Mouse (Mus musculus): ENCODE data around the gene Fam107a. TPM values are rescaled to one million over a fixed set of nuclear protein-coding genes. Genes with fewer than 3 reads are reported as not detected.

Gene Fam107a
- total RNA-seq, 1 experiment from 2014 or later: not detected

DNA sequence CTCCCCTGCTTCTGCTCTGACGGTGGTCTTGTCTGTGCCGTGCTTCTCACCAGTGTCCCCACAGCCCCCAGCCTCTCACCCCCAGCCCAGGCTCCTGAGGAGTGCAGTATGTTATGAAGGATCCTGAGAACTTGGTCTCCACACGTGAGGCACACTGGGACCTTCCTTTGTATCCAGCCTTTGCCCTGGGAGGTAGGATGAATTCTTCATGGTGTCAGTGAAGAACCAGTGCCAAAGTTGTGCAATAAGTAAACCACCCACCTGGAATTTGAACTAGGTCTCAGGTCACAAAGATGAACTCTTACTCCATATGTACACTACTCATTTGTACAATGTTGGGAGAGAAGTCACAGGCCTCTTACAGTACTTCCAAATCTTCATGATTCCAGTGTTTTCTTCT is 58.7 kb downstream of the Fam107a start, which contains the start of gene Acox2:
Gene Acox2 (minus strand): TSS at position 188 of the 400 bp plus-strand sequence.
- no peak for ATAC-seq (replicated peaks; ENCODE audit: insufficient number of reproducible peaks, low FRiP score, low TSS enrichment, poor library complexity, severe bottlenecking)

DNA sequence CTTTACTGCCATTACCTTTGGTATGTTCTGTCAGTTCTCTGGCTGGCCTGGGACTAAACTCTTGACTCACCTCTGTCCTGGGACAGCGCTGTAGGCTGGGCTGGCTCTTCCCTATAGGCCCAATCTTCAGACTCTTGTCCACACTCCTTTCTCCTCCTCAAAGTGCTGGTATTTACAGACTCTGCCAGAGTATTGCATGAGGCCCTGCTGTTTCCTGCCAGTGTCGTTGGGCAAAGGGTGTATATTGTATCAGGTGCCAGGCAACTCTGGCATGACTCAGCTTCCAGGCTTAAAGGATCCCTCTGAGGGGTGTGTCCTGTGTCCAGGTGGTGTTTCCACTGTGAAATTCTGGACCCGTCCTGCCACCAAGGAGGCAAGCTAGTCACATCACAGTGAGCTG is 59.1 kb downstream of the Fam107a start:
- no peak for ATAC-seq (replicated peaks; ENCODE audit: insufficient number of reproducible peaks, low FRiP score, low TSS enrichment, poor library complexity, severe bottlenecking)

DNA sequence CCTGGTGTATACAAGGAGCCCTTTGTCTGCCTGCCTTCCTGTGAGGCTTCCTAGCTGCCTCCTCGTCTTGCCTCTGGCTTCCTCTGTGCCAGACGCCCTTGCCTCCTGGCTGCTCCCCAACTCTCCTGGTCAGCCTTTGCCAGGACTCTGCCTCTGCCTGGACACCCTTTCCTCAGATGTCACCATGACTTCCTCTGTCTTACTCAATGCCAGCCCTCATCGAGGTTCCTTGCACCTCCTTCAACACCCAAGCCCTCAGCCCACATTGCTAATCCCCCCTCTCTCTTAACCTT is 59.5 kb downstream of the Fam107a start:
- no peak for ATAC-seq (replicated peaks; ENCODE audit: insufficient number of reproducible peaks, low FRiP score, low TSS enrichment, poor library complexity, severe bottlenecking)

DNA sequence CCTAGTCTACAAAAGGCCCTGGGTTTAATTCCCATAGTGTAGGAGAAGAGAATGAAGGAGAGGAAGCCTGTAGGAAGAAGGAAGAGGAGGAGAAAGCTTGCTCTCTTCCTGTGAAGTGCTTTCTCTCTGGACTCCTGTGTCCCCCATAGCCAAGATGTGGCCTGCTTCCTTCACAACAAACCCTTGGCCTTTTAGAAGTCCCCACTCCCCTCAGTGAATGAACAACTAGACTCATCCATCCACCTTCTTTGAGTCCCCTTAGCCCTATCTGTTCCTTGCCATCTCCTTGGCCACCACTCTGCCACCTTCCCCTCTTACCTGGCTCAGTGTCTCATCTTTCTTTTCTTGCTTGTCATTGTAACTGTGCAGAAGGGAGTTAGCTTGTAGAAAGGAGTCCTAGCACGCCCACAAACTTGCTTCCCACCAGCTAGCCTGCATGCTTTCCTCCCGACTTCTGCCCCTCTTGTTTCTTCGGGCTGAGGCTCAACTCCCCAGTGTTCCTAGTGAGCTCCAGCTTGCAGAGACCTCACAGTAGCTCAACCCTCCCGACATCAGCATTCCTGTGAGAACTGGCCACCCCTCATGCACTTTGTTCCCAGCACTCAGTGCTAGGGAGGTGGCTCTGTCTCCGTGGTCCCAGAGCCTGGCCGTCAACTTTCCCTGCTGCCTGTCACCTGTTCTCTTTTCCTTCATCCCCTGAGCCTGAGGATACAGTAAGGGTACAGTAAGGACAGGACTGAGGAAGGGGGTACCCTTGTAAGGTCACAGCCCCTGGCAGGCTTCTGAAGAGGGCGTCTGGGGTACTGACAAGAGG is 60.1 kb downstream of the Fam107a start:
- no peak for ATAC-seq (replicated peaks; ENCODE audit: insufficient number of reproducible peaks, low FRiP score, low TSS enrichment, poor library complexity, severe bottlenecking)

DNA sequence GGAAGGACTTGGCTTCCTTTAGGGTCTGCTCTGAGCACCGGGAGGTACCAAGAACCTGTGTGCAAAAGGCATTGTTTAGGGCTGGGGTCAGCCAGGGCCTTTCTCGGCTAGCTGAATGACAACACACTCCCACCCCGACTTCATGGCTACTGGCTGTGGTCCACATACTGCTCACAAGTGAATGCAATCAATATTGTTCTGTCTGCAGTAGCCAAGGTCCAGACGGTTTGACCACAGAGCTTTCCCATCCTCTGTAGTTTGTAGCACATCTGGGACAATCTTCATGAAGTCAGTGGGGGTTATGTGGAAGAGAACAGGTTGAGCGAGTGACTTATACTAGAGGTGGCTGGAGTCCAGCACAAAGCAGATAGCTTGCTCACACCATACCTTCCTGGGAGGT is 60.9 kb downstream of the Fam107a start:
- ATAC-seq (replicated peaks; ENCODE audit: insufficient number of reproducible peaks, low FRiP score, low TSS enrichment, poor library complexity, severe bottlenecking): no peak

DNA sequence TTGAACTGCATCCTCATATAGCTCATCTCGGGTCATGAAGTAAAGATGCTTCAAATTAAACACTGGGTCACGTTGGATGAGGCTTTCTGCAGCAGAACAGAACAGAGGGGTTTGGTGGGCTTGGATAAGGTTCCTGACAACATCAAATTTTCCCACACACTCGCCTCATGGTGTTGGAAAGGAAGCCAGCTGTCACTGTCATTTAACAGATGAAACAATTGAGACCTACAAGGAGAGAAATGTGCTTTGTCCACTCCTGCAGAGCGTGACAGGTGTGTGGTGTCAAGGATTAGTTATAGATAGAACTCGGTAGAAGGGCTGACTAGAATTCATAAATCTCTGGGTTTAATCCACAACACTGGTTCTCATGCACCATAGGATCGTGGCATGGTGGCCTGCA is 61.8 kb downstream of the Fam107a start:
- ATAC-seq (replicated peaks; ENCODE audit: insufficient number of reproducible peaks, low FRiP score, low TSS enrichment, poor library complexity, severe bottlenecking): no peak

DNA sequence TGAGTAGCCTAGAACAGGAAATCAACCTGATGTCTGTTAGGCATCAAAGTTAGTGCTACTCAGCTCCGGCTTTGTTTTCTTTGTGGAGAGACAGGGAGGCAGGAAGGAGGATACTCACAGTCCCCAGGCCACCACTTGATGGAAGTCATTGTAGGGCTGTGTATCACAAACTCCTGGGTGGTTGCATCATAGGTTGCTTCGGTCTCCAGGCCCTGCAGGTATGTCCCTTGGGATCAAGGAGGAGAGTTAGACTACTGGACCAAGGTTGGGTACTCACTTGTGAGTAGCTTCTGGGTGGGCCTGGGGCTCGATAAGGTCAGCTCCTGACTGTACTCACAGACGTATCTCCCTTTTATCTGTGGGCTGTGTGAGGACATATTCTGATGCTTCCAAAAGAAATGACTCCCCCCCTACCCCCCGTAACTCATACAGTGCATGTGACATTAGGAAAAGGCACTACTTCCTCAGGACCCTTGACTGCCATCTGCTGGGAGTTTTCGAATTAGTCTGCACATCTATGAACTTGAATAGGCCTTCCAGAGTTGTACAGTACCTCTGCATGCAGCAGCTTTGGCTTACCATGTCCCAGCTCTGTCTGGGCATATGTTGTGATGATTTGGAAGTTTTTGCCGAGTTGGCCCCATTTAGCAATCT is 62.6 kb downstream of the Fam107a start:
- no peak for ATAC-seq (replicated peaks; ENCODE audit: insufficient number of reproducible peaks, low FRiP score, low TSS enrichment, poor library complexity, severe bottlenecking)

DNA sequence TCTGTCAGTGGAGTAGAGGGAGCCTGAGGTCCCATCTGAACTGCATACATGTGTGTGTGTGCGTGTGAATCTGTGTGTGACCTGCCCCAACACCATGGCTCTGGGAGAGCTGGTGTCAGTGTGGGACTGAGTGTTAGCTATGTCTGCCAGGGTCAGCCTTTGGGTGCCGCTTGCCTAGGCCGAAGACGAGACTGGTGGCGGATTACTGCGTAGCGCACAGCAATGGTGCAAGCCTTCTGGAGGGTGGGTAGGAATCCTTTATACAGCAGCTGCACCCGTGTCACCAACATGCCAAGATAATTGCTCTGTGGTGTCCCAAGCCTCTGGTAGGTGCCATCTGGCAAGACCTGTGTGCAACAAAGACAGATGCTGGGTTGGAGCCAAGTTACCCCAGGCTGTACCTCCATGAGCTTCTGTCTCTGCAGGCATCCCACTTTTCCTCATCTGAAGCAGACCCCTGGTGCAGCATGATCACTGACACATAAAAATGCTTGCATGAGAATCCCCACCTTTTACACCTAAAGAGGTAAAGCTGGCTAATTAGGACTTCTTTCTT is 66.4 kb downstream of the Fam107a start:
- no peak for ATAC-seq (replicated peaks; ENCODE audit: insufficient number of reproducible peaks, low FRiP score, low TSS enrichment, poor library complexity, severe bottlenecking)

DNA sequence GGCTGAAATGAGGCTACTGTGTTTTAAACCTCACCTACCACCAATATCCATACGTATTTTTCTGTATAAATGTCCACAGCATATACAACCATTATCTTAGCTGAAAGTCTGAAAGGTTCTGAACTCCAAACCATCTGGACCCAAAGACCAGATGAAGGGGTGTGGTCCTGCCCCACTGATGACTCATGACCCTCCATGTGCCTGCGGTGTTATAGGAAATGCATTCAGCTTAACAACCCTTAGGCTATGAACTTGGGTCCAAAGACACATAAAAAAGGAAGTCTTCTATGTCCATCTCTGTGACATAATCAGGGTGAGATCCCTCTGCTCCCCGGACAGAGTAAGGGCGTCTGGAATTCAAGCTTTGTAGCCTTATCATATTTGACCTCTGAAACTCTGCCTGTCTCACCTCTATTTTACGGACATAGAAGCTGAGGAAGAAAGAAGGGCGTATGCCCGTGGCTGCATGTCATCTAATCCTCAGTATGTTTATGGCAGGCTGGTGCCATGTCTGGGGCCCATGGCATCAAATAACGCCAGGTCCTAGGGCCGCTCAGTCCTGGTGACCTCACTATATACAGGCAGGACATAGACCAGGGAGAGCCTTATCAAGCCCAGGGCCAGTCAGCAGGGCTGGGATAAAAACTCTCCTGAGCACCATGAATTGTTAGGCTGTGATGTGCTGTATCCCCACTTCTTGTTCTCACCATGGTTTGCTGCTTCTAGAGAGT is 67.5 kb downstream of the Fam107a start:
- ATAC-seq (replicated peaks; ENCODE audit: insufficient number of reproducible peaks, low FRiP score, low TSS enrichment, poor library complexity, severe bottlenecking): no peak

DNA sequence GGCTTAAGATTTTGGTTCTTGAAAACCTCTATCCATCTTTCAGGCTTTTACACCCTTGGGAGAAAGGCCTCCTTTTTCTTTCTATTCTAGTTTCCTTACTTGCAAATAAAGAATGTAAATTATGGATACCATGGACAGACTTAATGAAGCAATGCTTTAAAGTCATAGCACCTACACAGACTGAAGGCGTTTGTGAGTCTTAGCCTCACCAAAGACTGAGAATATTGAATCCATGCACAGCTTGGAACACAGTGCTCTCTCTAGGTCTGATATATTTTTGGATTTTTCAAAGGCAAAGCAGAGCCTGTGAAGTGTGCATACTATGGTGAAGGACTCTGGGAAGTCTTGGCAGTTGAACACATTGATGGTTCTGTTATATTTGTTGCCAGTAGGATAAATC is 68.6 kb downstream of the Fam107a start:
- no peak for ATAC-seq (replicated peaks; ENCODE audit: insufficient number of reproducible peaks, low FRiP score, low TSS enrichment, poor library complexity, severe bottlenecking)

DNA sequence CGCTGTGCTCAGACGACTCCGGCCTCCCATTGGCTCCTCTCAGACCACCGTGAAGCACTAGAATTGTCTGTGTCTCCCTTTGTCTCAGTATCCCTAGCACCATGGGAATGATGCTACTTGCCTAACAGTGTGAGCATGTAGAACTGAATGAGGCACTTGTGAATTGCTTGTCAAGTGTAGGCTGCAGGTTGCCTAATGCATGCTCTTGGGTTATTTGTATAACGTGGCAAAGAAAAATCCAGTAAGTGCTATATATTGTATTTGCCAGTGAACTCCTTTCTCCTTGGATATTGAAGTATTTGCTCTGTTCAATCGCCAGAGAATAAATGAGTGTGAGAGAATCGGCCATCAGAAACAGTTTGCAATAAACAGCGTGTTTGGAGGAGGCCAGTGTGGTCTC is 70.9 kb downstream of the Fam107a start:
- no peak for ATAC-seq (replicated peaks; ENCODE audit: insufficient number of reproducible peaks, low FRiP score, low TSS enrichment, poor library complexity, severe bottlenecking)

Other genes starting within 250 kb of the Fam107a start
- 12.5 to 30.2 TPM (median 29.2 TPM) in 3 replicates for gene Rpp14, start 237.7 kb downstream of the Fam107a start, total RNA-seq (2017)
- gene Pxk, start 219.8 kb downstream of the Fam107a start, total RNA-seq (2017): 39.4 to 49.1 TPM (median 39.6 TPM) in 3 replicates
- gene Pdhb, start 145.0 kb downstream of the Fam107a start, total RNA-seq (2017): 102 to 144 TPM (median 122 TPM) in 3 replicates
- gene Kctd6, start 103.9 kb downstream of the Fam107a start, total RNA-seq (2017): 4.7 to 13.6 TPM (median 13.4 TPM) in 3 replicates
- not detected in 3 replicates for gene Acox2, start 58.7 kb downstream of the Fam107a start, total RNA-seq (2017)
- not detected in 3 replicates for gene Oit1, start 60.7 kb upstream of the Fam107a start, total RNA-seq (2017)

All from monocyte, adult 5-6 weeks (primary cell).